Mouse (Mus musculus) hindbrain, embryonic 14.5 days (tissue): ENCODE results near the gene Gm8857. TPM values are rescaled to one million over a fixed set of nuclear protein-coding genes. Genes with fewer than 3 reads are reported as not detected.
"Not testable (repeated sequence)": the region's sequence is repeated elsewhere in the genome, so short reads cannot be mapped to it uniquely, and the experiment has no call there.

ENCODE experiments used
- ATAC-seq: fragments of 200-750 bp; cut with Nextera tagmentation; 2 replicates; pipeline ENCODE4 v1.8.0; 2017; ENCODE audit warnings: moderate number of reproducible peaks, mild to moderate bottlenecking, moderate TSS enrichment, moderate library complexity; ENCODE audit not compliant: low FRiP score
- DNase-seq: peaks from one replicate; pipeline ENCODE4 v3.0.0-alpha.2; 2015; ENCODE audit warnings: low spot score
- H3K27ac ChIP-seq: fragments of 300-500 bp; sonication (generic); 2 replicates; pipeline ENCODE4 v1.5.1; 2014; ENCODE audit warnings: mild to moderate bottlenecking, moderate library complexity
- H3K27me3 ChIP-seq: fragments of 300-500 bp; sonication (generic); 2 replicates; pipeline ENCODE4 v1.6.1; 2014; ENCODE audit warnings: mild to moderate bottlenecking, low read length, mixed read lengths; ENCODE audit not compliant: control insufficient read depth, insufficient read depth
- H3K36me3 ChIP-seq: fragments of 300-500 bp; sonication (generic); replicated peaks from 2 replicates; pipeline ENCODE4 v1.6.1; 2014; ENCODE audit not compliant: control insufficient read depth, insufficient read depth
- H3K4me1 ChIP-seq: fragments of 300-500 bp; sonication (generic); replicated peaks from 2 replicates; pipeline ENCODE4 v1.6.1; 2014; ENCODE audit warnings: antibody characterized with exemption, low read length, mixed read lengths; ENCODE audit not compliant: control insufficient read depth, insufficient read depth
- H3K4me2 ChIP-seq: fragments of 300-500 bp; sonication (generic); replicated peaks from 2 replicates; pipeline ENCODE4 v1.6.1; 2014; ENCODE audit warnings: mild to moderate bottlenecking, moderate library complexity
- H3K4me3 ChIP-seq: fragments of 300-500 bp; sonication (generic); replicated peaks from 2 replicates; pipeline ENCODE4 v1.5.1; 2014; ENCODE audit warnings: mild to moderate bottlenecking, low read length
- H3K9ac ChIP-seq: fragments of 300-500 bp; sonication (generic); 2 replicates; pipeline ENCODE4 v1.6.1; 2014
- H3K9me3 ChIP-seq: fragments of 300-500 bp; sonication (generic); 2 replicates; pipeline ENCODE4 v1.6.1; 2016; ENCODE audit warnings: low read length; ENCODE audit not compliant: control insufficient read depth
- WGBS: fragments of 180-500 bp; shearing (Covaris S2); extraction: QIAGEN DNeasy Blood & Tissue Kit; methylation state at CpG from one replicate; pipeline ENCODE4 v1.1.7; 2014; 5-methylcytosine and 5-hydroxymethylcytosine counted together
- polyA plus RNA-seq: library from polyadenylated mRNA; unstranded; fragments of >200 nt; fragmentation: Nextera tagmentation; extraction: Ambion mirVana; gene quantifications from 2 replicates; pipeline ENCODE4 v1.2.1, GENCODE M21; 2014

Gm8857 gene
- not detected in 2 replicates for polyA plus RNA-seq

DNA sequence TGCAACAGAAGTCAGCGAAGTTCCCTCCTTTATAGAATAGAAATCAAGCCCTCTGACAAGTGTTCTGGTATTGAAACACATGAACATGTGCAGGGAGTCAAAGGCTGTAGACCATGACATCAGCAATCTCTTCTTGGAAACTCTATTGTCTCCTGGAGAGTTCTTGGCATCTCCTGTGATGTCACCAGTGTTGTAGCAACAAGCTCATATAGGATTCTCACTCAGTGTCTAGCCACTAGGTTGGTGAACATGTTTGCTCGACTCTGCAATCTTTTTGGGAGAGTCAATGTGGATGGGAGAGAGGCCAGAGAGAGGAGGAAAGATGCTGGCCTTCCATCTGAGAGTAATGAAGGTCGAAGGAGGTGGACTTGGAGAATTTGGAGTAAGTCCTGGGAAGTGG, at the start of gene Gm8857, which contains the start of gene Gm8871:
TSS of gene Gm8857 (plus strand) at position 303 of the 400 bp plus-strand sequence.
TSS of gene Gm8871 (plus strand) at position 301 of the 400 bp plus-strand sequence.
- not testable (repeated sequence) for ATAC-seq, DNase-seq, H3K4me3 ChIP-seq, H3K27ac ChIP-seq, H3K36me3 ChIP-seq, H3K27me3 ChIP-seq, H3K9me3 ChIP-seq, H3K4me2 ChIP-seq, H3K4me1 ChIP-seq, H3K9ac ChIP-seq
- 80% methylated on average over 2 of the region's 3 CpGs for WGBS

DNA sequence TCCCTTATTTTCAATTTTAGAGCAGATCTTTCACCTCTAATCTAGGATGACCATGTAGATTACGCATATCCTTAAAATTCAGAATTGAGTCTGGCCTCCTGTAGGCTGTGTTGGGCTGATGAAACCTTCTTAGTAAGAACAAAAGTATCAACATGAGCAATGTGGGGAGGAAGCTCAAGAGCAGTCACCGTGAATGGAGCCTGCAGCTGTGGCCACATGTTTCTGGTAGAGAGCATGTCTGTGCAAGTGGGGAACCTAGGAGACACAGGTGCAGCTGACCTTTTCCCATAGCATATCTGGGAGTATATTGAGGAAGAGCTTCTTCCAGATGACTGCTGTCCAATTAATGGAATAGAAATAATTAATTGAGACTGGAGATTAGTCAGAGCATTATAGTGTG, 5.9 kb downstream of the Gm8857 start:
- not testable (repeated sequence) for H3K27me3 ChIP-seq, H3K4me2 ChIP-seq, H3K4me1 ChIP-seq, H3K36me3 ChIP-seq, H3K9ac ChIP-seq, ATAC-seq, H3K9me3 ChIP-seq, DNase-seq, H3K4me3 ChIP-seq, H3K27ac ChIP-seq
- WGBS, result 82% methylated on average over 2 of the region's 2 CpGs

DNA sequence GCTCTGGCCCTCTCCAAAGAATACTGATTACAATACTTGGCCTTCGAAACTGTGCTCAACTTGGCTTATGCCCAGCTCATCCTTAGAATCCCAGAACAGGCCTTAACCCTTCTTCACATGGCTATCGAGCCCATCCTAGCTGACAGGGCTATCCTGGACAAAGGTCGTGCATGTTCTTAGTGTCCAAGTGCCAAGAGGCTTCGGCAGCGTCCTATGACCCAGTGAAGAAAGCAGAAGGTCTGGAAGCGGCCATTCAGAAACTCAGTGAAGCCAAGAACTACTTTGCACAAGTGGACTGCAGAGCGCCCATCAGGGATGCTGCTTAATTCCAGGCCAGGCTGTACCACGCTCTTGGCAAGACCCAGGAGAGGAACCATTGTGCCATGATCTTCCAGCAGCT, 10.4 kb downstream of the Gm8857 start:
- not testable (repeated sequence) for H3K9ac ChIP-seq, ATAC-seq, H3K4me2 ChIP-seq, H3K27me3 ChIP-seq, H3K4me1 ChIP-seq, H3K27ac ChIP-seq, H3K4me3 ChIP-seq, DNase-seq, H3K9me3 ChIP-seq, H3K36me3 ChIP-seq
- 77% methylated on average over 4 of the region's 8 CpGs for WGBS

Other genes starting within 250 kb of the Gm8857 start
- not detected in 2 replicates for gene Gm8871, start within 50 bp of the Gm8857 start, polyA plus RNA-seq
- gene Gm8879, start 179.8 kb downstream of the Gm8857 start, polyA plus RNA-seq, result not detected in 2 replicates
- not detected in 2 replicates for gene Gm5861, start 235.3 kb downstream of the Gm8857 start, polyA plus RNA-seq